Mouse (Mus musculus): ENCODE measurements around the gene Kbtbd8.

DNA sequence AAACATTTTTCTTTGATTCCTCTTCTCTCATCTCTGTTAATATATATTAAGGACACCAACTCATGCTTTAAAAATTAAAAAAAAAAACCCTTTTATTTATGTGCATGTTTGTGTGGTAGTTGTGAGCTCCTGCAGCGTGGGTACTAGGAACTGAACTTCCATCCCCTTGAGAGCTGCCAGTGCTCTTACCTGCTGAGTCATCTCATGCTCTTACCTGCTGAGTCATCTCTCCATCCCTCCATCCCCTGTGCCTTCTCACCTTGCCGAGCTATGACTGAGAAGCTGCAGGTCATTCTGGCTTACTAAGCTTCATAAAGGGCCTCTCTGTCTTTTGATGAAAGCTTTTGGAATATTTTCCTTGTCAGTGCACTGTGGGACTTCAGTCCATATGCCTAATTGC is 34.5 kb downstream of the Kbtbd8 start:
- no peak for TF ChIP-seq CTCF (conservative IDR thresholded peaks at IDR 0.05; ENCODE audit: low read length)
- no peak for TF ChIP-seq POU5F1 (IDR thresholded peaks at IDR 0.05; ENCODE audit: borderline replicate concordance, low read length)

Measured in E14TG2a.4 (cell line).